Mouse (Mus musculus) CH12.LX (cell line): ENCODE measurements around the gene Pdlim1.

Source experiments
- CTCF ChIP-seq, 2 experiments: IDR thresholded peaks in 1 of 2; conservative IDR thresholded peaks in 1 of 2; 2 replicates each; pipeline ENCODE4 v1.5.1; 2011 to 2012; ENCODE audit warnings: low read depth in 2 of 2, low read length in 2 of 2, improper control_type of control experiment in 1 of 2, inconsistent platforms in 1 of 2, mild to moderate bottlenecking in 1 of 2, moderate library complexity in 1 of 2
- JUND ChIP-seq: conservative IDR thresholded peaks from 2 replicates; pipeline ENCODE4 v1.6.1; 2011; ENCODE audit warnings: low read depth, low read length, improper control_type of control experiment
- MAZ ChIP-seq: IDR thresholded peaks from 2 replicates; pipeline ENCODE4 v1.6.1; 2012; ENCODE audit warnings: low read depth, mild to moderate bottlenecking, inconsistent platforms, low read length, improper control_type of control experiment, moderate library complexity
- MEF2A ChIP-seq: IDR thresholded peaks from 2 replicates; pipeline ENCODE4 v1.6.1; 2014; ENCODE audit warnings: low read depth, mild to moderate bottlenecking, inconsistent platforms, low read length, improper control_type of control experiment, borderline replicate concordance
- NRF1 ChIP-seq: IDR thresholded peaks from 2 replicates; pipeline ENCODE4 v1.6.1; 2014; ENCODE audit warnings: low read depth, mild to moderate bottlenecking, inconsistent platforms, low read length, improper control_type of control experiment, moderate library complexity
- POLR2AphosphoS2 ChIP-seq: IDR thresholded peaks from 2 replicates; pipeline ENCODE4 v1.6.1; 2011; ENCODE audit warnings: low read depth, low read length, improper control_type of control experiment
- TBP ChIP-seq: conservative IDR thresholded peaks from 2 replicates; pipeline ENCODE4 v1.6.1; 2011; ENCODE audit warnings: low read depth, low read length, improper control_type of control experiment
- TCF12 ChIP-seq: IDR thresholded peaks from 2 replicates; pipeline ENCODE4 v1.6.1; 2014; ENCODE audit warnings: low read depth, mild to moderate bottlenecking, inconsistent platforms, low read length, improper control_type of control experiment
- ZKSCAN1 ChIP-seq: IDR thresholded peaks from 2 replicates; pipeline ENCODE4 v1.6.1; 2012; ENCODE audit warnings: low read depth, inconsistent platforms, low read length, improper control_type of control experiment, borderline replicate concordance

GRCm38 (mm10) chr19:40277494-40277893 lies 5.9 kb upstream of the Pdlim1 start:
- TF ChIP-seq TCF12 (no peak), JUND (no peak), CTCF (conservative IDR thresholded peaks at IDR 0.05 in 1 of 2, IDR thresholded peaks at IDR 0.05 in 1 of 2; ENCODE audit: low read depth in 2 of 2, low read length in 2 of 2) (no peak), TBP (no peak), ZKSCAN1 (no peak), MEF2A (no peak), MAZ (no peak), NRF1 (no peak), POLR2AphosphoS2 (no peak)
